Mouse (Mus musculus): ENCODE data around the gene Efhd1. TPM values are rescaled to one million over a fixed set of nuclear protein-coding genes. Genes with fewer than 3 reads are reported as not detected.

Gene Efhd1
- total and polyA plus RNA-seq, 2 experiments from 2014 or later = 6.4 to 12.4 TPM

GRCm38 (mm10) chr1:87326742-87327163 is 62.6 kb downstream of the Efhd1 start, which contains the start of gene Gigyf2:
TSS of gene Gigyf2 (plus strand) at chr1:87326998.
- no peaks in the 10 kb centered on the region for H3K9me3 ChIP-seq (ENCODE audit: low read length)
- DNase-seq (ENCODE audit: low spot score) (peak; percentile 97), ATAC-seq (peak; percentile 99)
- peak within 1 kb of the TSS; percentile 99 for H3K9ac ChIP-seq (replicated peaks; ENCODE audit: low read length)
- peak within 1 kb of the TSS; percentile 94 for H3K27ac ChIP-seq
- WGBS = 0% methylated on average over 24 of the region's 36 CpGs
- H3K4me2 ChIP-seq (ENCODE audit: low read depth, low read length) = peak within 1 kb of the TSS; percentile 79
- no peaks in the 10 kb centered on the region for H3K36me3 ChIP-seq (ENCODE audit: insufficient read depth, low read length)
- peak within 1 kb of the TSS; percentile 96 for H3K4me3 ChIP-seq (ENCODE audit: low read length)
- peaks cover 10% of the 10 kb centered on the region for H3K4me1 ChIP-seq (ENCODE audit: insufficient read depth, low read length)
- TF ChIP-seq CTCF (IDR thresholded peaks at IDR 0.05; ENCODE audit: low read depth) = no peak
- no peaks in the 10 kb centered on the region for H3K27me3 ChIP-seq (ENCODE audit: insufficient read depth, low read length)

GRCm38 (mm10) chr1:87327165-87327861 is 63.1 kb downstream of the Efhd1 start:
- DNase-seq (ENCODE audit: low spot score) (peak; percentile 44), ATAC-seq (peak; percentile 88)
- Histone ChIP-seq H3K27me3 (ENCODE audit: insufficient read depth, low read length) (no peaks in the 10 kb centered on the region), H3K36me3 (ENCODE audit: insufficient read depth, low read length) (no peaks in the 10 kb centered on the region), H3K27ac (peak overlapping the region; percentile 94), H3K4me2 (ENCODE audit: low read depth, low read length) (peak overlapping the region; percentile 79), H3K4me3 (ENCODE audit: low read length) (peak overlapping the region; percentile 96), H3K9me3 (ENCODE audit: low read length) (no peaks in the 10 kb centered on the region), H3K4me1 (ENCODE audit: insufficient read depth, low read length) (peaks cover 10% of the 10 kb centered on the region), H3K9ac (replicated peaks; ENCODE audit: low read length) (peak overlapping the region; percentile 99)
- no peak for TF ChIP-seq CTCF (IDR thresholded peaks at IDR 0.05; ENCODE audit: low read depth)
- WGBS = under 1% methylated on average over 48 of the region's 53 CpGs

- Histone ChIP-seq H3K9me3 (ENCODE audit: low read length) (no peaks in the 10 kb centered on the region), H3K36me3 (ENCODE audit: insufficient read depth, low read length) (peaks cover 9% of the 10 kb centered on the region; the same call in 1 of the 2 replicates), H3K27ac (no peak overlapping the region), H3K4me2 (ENCODE audit: low read depth, low read length) (no peak overlapping the region), H3K9ac (replicated peaks; ENCODE audit: low read length) (no peak overlapping the region), H3K4me1 (ENCODE audit: insufficient read depth, low read length) (peaks cover 10% of the 10 kb centered on the region), H3K4me3 (ENCODE audit: low read length) (no peak overlapping the region), H3K27me3 (ENCODE audit: insufficient read depth, low read length) (no peaks in the 10 kb centered on the region)
- no peak for TF ChIP-seq CTCF (IDR thresholded peaks at IDR 0.05; ENCODE audit: low read depth)
- ATAC-seq (no peak), DNase-seq (ENCODE audit: low spot score) (no peak)
- 94% methylated on average over 4 of the region's 4 CpGs for WGBS
Observed at GRCm38 (mm10) chr1:87331774-87332173, 67.6 kb downstream of the Efhd1 start.

GRCm38 (mm10) chr1:87350576-87350975 is 86.4 kb downstream of the Efhd1 start:
- Histone ChIP-seq H3K36me3 (ENCODE audit: insufficient read depth, low read length) (no peaks in the 10 kb centered on the region; the same call in 1 of the 2 replicates), H3K27ac (no peak overlapping the region)

GRCm38 (mm10) chr1:87360276-87360675 is 96.1 kb downstream of the Efhd1 start:
- ATAC-seq = no peak
- 59% methylated on average over 1 of the region's 1 CpGs for WGBS

More at GRCm38 (mm10) chr1:87350576-87350975, 86.4 kb downstream of the Efhd1 start:
- H3K4me3 ChIP-seq (ENCODE audit: low read length) = no peak overlapping the region
- 85% methylated on average over 2 of the region's 2 CpGs for WGBS
- no peaks in the 10 kb centered on the region for H3K4me1 ChIP-seq (ENCODE audit: insufficient read depth, low read length)
- no peaks in the 10 kb centered on the region for H3K27me3 ChIP-seq (ENCODE audit: insufficient read depth, low read length)
- no peaks in the 10 kb centered on the region for H3K9me3 ChIP-seq (ENCODE audit: low read length)
- ATAC-seq = no peak
- DNase-seq (ENCODE audit: low spot score) = no peak
- no peak overlapping the region for H3K9ac ChIP-seq (replicated peaks; ENCODE audit: low read length)
- TF ChIP-seq CTCF (IDR thresholded peaks at IDR 0.05; ENCODE audit: low read depth) = no peak
- no peak overlapping the region for H3K4me2 ChIP-seq (ENCODE audit: low read depth, low read length)

More at GRCm38 (mm10) chr1:87360276-87360675, 96.1 kb downstream of the Efhd1 start:
- DNase-seq (ENCODE audit: low spot score) = no peak
- Histone ChIP-seq H3K9me3 (ENCODE audit: low read length) (no peaks in the 10 kb centered on the region), H3K36me3 (ENCODE audit: insufficient read depth, low read length) (peaks cover 8% of the 10 kb centered on the region; the same call in 1 of the 2 replicates), H3K27ac (no peak overlapping the region), H3K4me1 (ENCODE audit: insufficient read depth, low read length) (no peaks in the 10 kb centered on the region), H3K4me2 (ENCODE audit: low read depth, low read length) (no peak overlapping the region), H3K4me3 (ENCODE audit: low read length) (no peak overlapping the region), H3K27me3 (ENCODE audit: insufficient read depth, low read length) (no peaks in the 10 kb centered on the region), H3K9ac (replicated peaks; ENCODE audit: low read length) (no peak overlapping the region)
- TF ChIP-seq CTCF (IDR thresholded peaks at IDR 0.05; ENCODE audit: low read depth) = no peak

Other genes starting within 250 kb of the Efhd1 start
- not detected in 2 replicates for gene Alppl2, start 174.4 kb upstream of the Efhd1 start, total RNA-seq (2014; rRNA removed)
- gene Alppl2, start 174.4 kb upstream of the Efhd1 start, polyA plus RNA-seq (2015; fragmentation: Nextera tagmentation; extraction: Ambion mirVana) = not detected in 2 replicates
- not detected in 2 replicates for gene Alpi, start 162.8 kb upstream of the Efhd1 start, total RNA-seq (2014; rRNA removed)
- not detected in 2 replicates for gene Alpi, start 162.8 kb upstream of the Efhd1 start, polyA plus RNA-seq (2015; fragmentation: Nextera tagmentation; extraction: Ambion mirVana)
- gene Akp3, start 139.4 kb upstream of the Efhd1 start, total RNA-seq (2014; rRNA removed) = not detected in 2 replicates
- not detected in 2 replicates for gene Akp3, start 139.4 kb upstream of the Efhd1 start, polyA plus RNA-seq (2015; fragmentation: Nextera tagmentation; extraction: Ambion mirVana)
- gene Ecel1, start 107.8 kb upstream of the Efhd1 start, total RNA-seq (2014; rRNA removed) = 45.6 and 50.0 TPM in 2 replicates
- gene Ecel1, start 107.8 kb upstream of the Efhd1 start, polyA plus RNA-seq (2015; fragmentation: Nextera tagmentation; extraction: Ambion mirVana) = 35.6 and 36.2 TPM in 2 replicates
- 0.29 and 0.31 TPM in 2 replicates for gene Prss56, start 81.0 kb upstream of the Efhd1 start, total RNA-seq (2014; rRNA removed)
- 0.46 and 0.47 TPM in 2 replicates for gene Prss56, start 81.0 kb upstream of the Efhd1 start, polyA plus RNA-seq (2015; fragmentation: Nextera tagmentation; extraction: Ambion mirVana)
- gene Chrnd, start 73.8 kb upstream of the Efhd1 start, total RNA-seq (2014; rRNA removed) = not detected in 2 replicates
- not detected in 2 replicates for gene Chrnd, start 73.8 kb upstream of the Efhd1 start, polyA plus RNA-seq (2015; fragmentation: Nextera tagmentation; extraction: Ambion mirVana)
- 0.22 TPM in 1 of 2 replicates, not detected in the other for gene Chrng, start 59.7 kb upstream of the Efhd1 start, total RNA-seq (2014; rRNA removed)
- gene Chrng, start 59.7 kb upstream of the Efhd1 start, polyA plus RNA-seq (2015; fragmentation: Nextera tagmentation; extraction: Ambion mirVana) = 0.06 TPM in 1 of 2 replicates, not detected in the other
- gene Eif4e2, start 50.4 kb upstream of the Efhd1 start, total RNA-seq (2014; rRNA removed) = 60.4 and 68.1 TPM in 2 replicates
- 99.7 and 103 TPM in 2 replicates for gene Eif4e2, start 50.4 kb upstream of the Efhd1 start, polyA plus RNA-seq (2015; fragmentation: Nextera tagmentation; extraction: Ambion mirVana)
- gene Gigyf2, start 62.6 kb downstream of the Efhd1 start, total RNA-seq (2014; rRNA removed) = 56.8 and 58.1 TPM in 2 replicates
- gene Gigyf2, start 62.6 kb downstream of the Efhd1 start, polyA plus RNA-seq (2015; fragmentation: Nextera tagmentation; extraction: Ambion mirVana) = 51.3 and 51.9 TPM in 2 replicates
- gene Kcnj13, start 130.4 kb downstream of the Efhd1 start, total RNA-seq (2014; rRNA removed) = 5.0 and 12.7 TPM in 2 replicates
- gene Kcnj13, start 130.4 kb downstream of the Efhd1 start, polyA plus RNA-seq (2015; fragmentation: Nextera tagmentation; extraction: Ambion mirVana) = 33.2 and 37.3 TPM in 2 replicates
- not detected in 2 replicates for gene Snorc, start 205.9 kb downstream of the Efhd1 start, total RNA-seq (2014; rRNA removed)
- gene Snorc, start 205.9 kb downstream of the Efhd1 start, polyA plus RNA-seq (2015; fragmentation: Nextera tagmentation; extraction: Ambion mirVana) = 1.5 and 2.0 TPM in 2 replicates
- gene Neu2, start 245.5 kb downstream of the Efhd1 start, total RNA-seq (2014; rRNA removed) = 0.10 and 5.8 TPM in 2 replicates
- 0.85 and 1.2 TPM in 2 replicates for gene Neu2, start 245.5 kb downstream of the Efhd1 start, polyA plus RNA-seq (2015; fragmentation: Nextera tagmentation; extraction: Ambion mirVana)

All from hindbrain, postnatal 0 days (tissue).